Comparison of ENCODE assay signal across 23 mouse cellular contexts in genomic region chr6:38244167-38244566, GRCm38 (mm10). TPM values are rescaled to one million over a fixed set of nuclear protein-coding genes. Genes with fewer than 3 reads are reported as not detected.
DNase-seq lines count a peak whose midpoint lies in the region; ATAC-seq and TF ChIP-seq lines count a peak whose summit lies in the region.
"Had no signal": no experiment of that assay in that cellular context is flagged by ENCODE, and none has a peak within 500 bp of the region (broad histone marks: within the 10 kb centered on the region; RNA-seq: fewer than 3 reads in every experiment).

No protein-coding gene starts in this region.

- no peak overlapping the region for H3K4me3 ChIP-seq in layer of hippocampus, adult 2 months
- no peak overlapping the region for H3K4me3 ChIP-seq in midbrain, embryonic 10.5 days
- H3K4me3 ChIP-seq: gastrocnemius, adult 2 months; hindbrain, embryonic 12.5 days; hindbrain, embryonic 15.5 days had no signal

- H3K9me3 ChIP-seq in midbrain, embryonic 10.5 days (replicated peaks): no peaks in the 10 kb centered on the region
- H3K9me3 ChIP-seq: G1E; hindbrain, embryonic 12.5 days; hindbrain, embryonic 15.5 days had no signal

- H3K27me3 ChIP-seq in midbrain, embryonic 10.5 days (ENCODE audit: low read depth, poor library complexity, severe bottlenecking): no peaks in the 10 kb centered on the region
- H3K27me3 ChIP-seq: CH12.LX; hindbrain, embryonic 12.5 days; hindbrain, embryonic 15.5 days; Patski had no signal

- peak; percentile 18; the same call in 1 of the 2 replicates for ATAC-seq in common myeloid progenitor, adult 5-6 weeks (replicated peaks; ENCODE audit: low read depth, poor library complexity, severe bottlenecking)
- ATAC-seq in granulocyte monocyte progenitor cell, adult 5-6 weeks (replicated peaks; ENCODE audit: poor library complexity, severe bottlenecking): peak; percentile 31; the same call in 1 of the 2 replicates
- ATAC-seq: forebrain, embryonic 14.5 days; forebrain, postnatal 0 days; Patski had no signal

- DNase-seq in layer of hippocampus, adult 2 months (ENCODE audit: low spot score in 2 of 2): no peak
- DNase-seq in layer of hippocampus, postnatal 25 days (ENCODE audit: extremely low spot score in 1 of 2, low spot score in 1 of 2): no peak
- DNase-seq in adrenal gland, postnatal 25 days: no peak
- no peak for DNase-seq in Muller cell, postnatal 12 days (ENCODE audit: inconsistent ontology term)
- DNase-seq in midbrain, embryonic 10.5 days (ENCODE audit: low spot score): no peak
- DNase-seq: adrenal gland, postnatal 10 days; B cell, adult 2 months; cerebellum, adult 11 months; cerebellum, adult 2 months; cerebellum, adult 9-11 months; cerebellum, postnatal 25 days; forebrain, postnatal 0 days; gastrocnemius, adult 2 months; gastrocnemius, postnatal 14 days; heart, adult 11 months had no signal

- no peaks in the 10 kb centered on the region for H3K36me3 ChIP-seq in midbrain, embryonic 10.5 days
- H3K36me3 ChIP-seq: G1E; hindbrain, embryonic 12.5 days; hindbrain, embryonic 15.5 days had no signal

- peaks cover 18% of the 10 kb centered on the region for H3K4me1 ChIP-seq in midbrain, embryonic 10.5 days

- peak overlapping the region; percentile 36; the same call in 1 of the 2 replicates for H3K27ac ChIP-seq in layer of hippocampus, adult 2 months
- no peak overlapping the region for H3K27ac ChIP-seq in midbrain, embryonic 10.5 days (replicated peaks)
- H3K27ac ChIP-seq: gastrocnemius, adult 2 months; hindbrain, embryonic 12.5 days; hindbrain, embryonic 15.5 days had no signal

- WGBS in midbrain, embryonic 10.5 days: 77% methylated on average over 3 of the region's 3 CpGs

- TF ChIP-seq CTCF in layer of hippocampus, adult 2 months (conservative IDR thresholded peaks at IDR 0.05): no peak

RNA-seq across cellular contexts. Expression of gene D630045J12Rik, which starts 9.6 kb away (rescaled TPM):
- 10 to 100 TPM; 37.1 to 37.4 TPM for total RNA-seq in layer of hippocampus, adult 2 months (2021)
- total RNA-seq in layer of hippocampus, postnatal 25 days (2021): 10 to 100 TPM; 33.2 to 43.0 TPM
- total RNA-seq in common myeloid progenitor, adult 5-6 weeks (2017): 1.2 and 2.2 TPM in 2 replicates
- 2.0 and 2.2 TPM in 2 replicates for total RNA-seq in granulocyte monocyte progenitor cell, adult 5-6 weeks (2014; fragmentation: Nextera tagmentation)
- total RNA-seq in granulocyte monocyte progenitor cell, adult 5-6 weeks (2017): 0.15 and 0.22 TPM in 2 replicates
- 4.3 and 5.1 TPM in 2 replicates for total RNA-seq in adrenal gland, postnatal 25 days (2021)
- 5.6 and 7.2 TPM in 2 replicates for polyA plus RNA-seq in midbrain, embryonic 10.5 days (2016; fragmentation: Nextera tagmentation; extraction: Ambion mirVana)

RNA-seq across cellular contexts. Expression of gene Zc3hav1l, which starts 54.9 kb away (rescaled TPM):
- 1 to 10 TPM; 4.5 TPM for total RNA-seq in layer of hippocampus, adult 2 months (2021)
- 1 to 10 TPM; 3.5 to 4.3 TPM for total RNA-seq in layer of hippocampus, postnatal 25 days (2021)
- total RNA-seq in common myeloid progenitor, adult 5-6 weeks (2017): 5.6 and 7.0 TPM in 2 replicates
- total RNA-seq in granulocyte monocyte progenitor cell, adult 5-6 weeks (2014; fragmentation: Nextera tagmentation): 19.3 and 23.8 TPM in 2 replicates
- total RNA-seq in granulocyte monocyte progenitor cell, adult 5-6 weeks (2017): 4.1 and 5.1 TPM in 2 replicates
- total RNA-seq in adrenal gland, postnatal 25 days (2021): 4.9 TPM in 2 replicates
- 12.9 and 13.6 TPM in 2 replicates for polyA plus RNA-seq in midbrain, embryonic 10.5 days (2016; fragmentation: Nextera tagmentation; extraction: Ambion mirVana)
